Mouse (Mus musculus) C2C12 (cell line): ENCODE results near the gene Ager.

ENCODE experiments used
- CEBPB ChIP-seq: IDR thresholded peaks from one replicate; pipeline ENCODE4 v1.6.1; 2011; ENCODE audit warnings: low read depth, mild to moderate bottlenecking, control low read depth, moderate library complexity
- CTCF ChIP-seq: IDR thresholded peaks from one replicate; pipeline ENCODE4 v1.5.1; 2011; ENCODE audit not compliant: control insufficient read depth, insufficient read depth, insufficient read length
- MAX ChIP-seq: IDR thresholded peaks from one replicate; pipeline ENCODE4 v1.6.1; 2011; ENCODE audit warnings: mild to moderate bottlenecking, control low read depth
- MYOD1 ChIP-seq: IDR thresholded peaks from one replicate; pipeline ENCODE4 v1.6.1; 2011; ENCODE audit warnings: low read depth; ENCODE audit not compliant: control insufficient read depth, insufficient read length
- MYOG ChIP-seq: IDR thresholded peaks from one replicate; pipeline ENCODE4 v1.6.1; 2011; ENCODE audit not compliant: control insufficient read depth, insufficient read length; ENCODE audit errors: extremely low read depth
- USF1 ChIP-seq: IDR thresholded peaks from one replicate; pipeline ENCODE4 v1.6.1; 2011; ENCODE audit warnings: low read depth, mild to moderate bottlenecking, control low read depth, moderate library complexity

GRCm38 (mm10) chr17:34627943-34628643, 30.4 kb downstream of the Ager start, which contains the start of gene Ppt2:
- no peak for TF ChIP-seq CTCF
- no peak for TF ChIP-seq CEBPB
- no peak for TF ChIP-seq MYOD1
- no peak for TF ChIP-seq MAX
- no peak for TF ChIP-seq USF1
- TF ChIP-seq MYOG: no peak
